Mouse (Mus musculus): ENCODE data around the gene Gck. TPM values are rescaled to one million over a fixed set of nuclear protein-coding genes. Genes with fewer than 3 reads are reported as not detected.

Gene Gck
- polyA plus RNA-seq, 1 experiment from 2014 or later: 1.5 TPM

DNA sequence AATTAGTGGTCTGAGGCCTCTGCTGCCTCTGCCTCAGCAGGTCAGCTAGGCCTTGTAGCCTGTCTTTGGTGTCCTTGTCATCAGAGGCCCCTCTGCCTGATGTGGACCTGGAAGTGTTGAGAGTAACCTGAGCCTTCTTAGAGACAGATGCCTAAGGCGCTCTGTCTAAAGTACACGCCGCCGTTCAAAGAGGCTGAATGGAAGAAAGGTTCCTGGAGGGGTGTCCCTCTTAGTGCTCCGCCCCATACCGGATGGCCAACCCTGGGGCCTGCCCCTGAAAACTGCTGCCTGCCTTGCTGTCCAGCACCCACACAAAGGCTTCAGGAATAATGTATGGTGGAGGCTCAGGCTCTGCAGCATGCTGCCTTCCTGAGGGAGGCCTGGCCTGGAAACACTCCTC lies 18.3 kb upstream of the Gck start:
- peak; percentile 63 for ATAC-seq (ENCODE audit: low FRiP score, low TSS enrichment)
- no peaks in the 10 kb centered on the region for H3K9me3 ChIP-seq (ENCODE audit: control insufficient read depth, low read length)
- 0 out of 2 replicates have a peak, but pooled peaks cover 6% of the 10 kb centered on the region for H3K4me1 ChIP-seq (ENCODE audit: control insufficient read depth, insufficient read depth, low read length)
- H3K4me2 ChIP-seq (replicated peaks; ENCODE audit: low read depth, low read length): no peak overlapping the region
- no peak overlapping the region for H3K9ac ChIP-seq (ENCODE audit: low read depth, low read length)
- no peaks in the 10 kb centered on the region for H3K27me3 ChIP-seq (ENCODE audit: control insufficient read depth, insufficient read depth, low read length)
- H3K4me3 ChIP-seq (ENCODE audit: low read length): no peak overlapping the region
- peaks cover 62% of the 10 kb centered on the region for H3K36me3 ChIP-seq (ENCODE audit: control insufficient read depth, insufficient read depth, low read length)
- peak overlapping the region; percentile 25 for H3K27ac ChIP-seq (ENCODE audit: low read depth, low read length)
- WGBS: 33% methylated on average over 6 of the region's 6 CpGs

DNA sequence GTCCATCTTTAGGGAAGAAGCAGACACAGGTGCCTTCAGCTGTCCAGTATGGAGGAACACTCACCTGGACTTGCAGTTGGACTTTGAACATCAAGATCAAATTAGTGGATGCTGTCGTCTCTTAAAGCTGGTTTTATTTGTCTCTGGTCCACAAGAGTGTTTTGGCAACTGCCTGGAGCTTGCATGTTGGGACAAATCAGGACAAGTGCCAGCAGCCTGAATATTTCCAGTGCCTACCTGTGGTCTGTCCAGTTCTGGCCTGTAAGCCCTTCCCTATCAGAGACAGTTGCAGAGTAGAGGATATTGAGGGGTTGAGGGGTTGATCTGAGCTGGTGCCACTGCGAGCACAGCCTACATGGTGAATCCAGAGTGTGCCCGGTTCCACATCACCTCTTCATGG lies 16.9 kb upstream of the Gck start:
- H3K4me2 ChIP-seq (replicated peaks; ENCODE audit: low read depth, low read length): no peak overlapping the region
- no peak for ATAC-seq (ENCODE audit: low FRiP score, low TSS enrichment)
- H3K4me3 ChIP-seq (ENCODE audit: low read length): no peak overlapping the region
- H3K27ac ChIP-seq (ENCODE audit: low read depth, low read length): no peak overlapping the region
- H3K36me3 ChIP-seq (ENCODE audit: control insufficient read depth, insufficient read depth, low read length): peaks cover 76% of the 10 kb centered on the region
- H3K4me1 ChIP-seq (ENCODE audit: control insufficient read depth, insufficient read depth, low read length): no peaks in the 10 kb centered on the region
- no peak overlapping the region for H3K9ac ChIP-seq (ENCODE audit: low read depth, low read length)
- WGBS: 84% methylated on average over 3 of the region's 3 CpGs
- H3K9me3 ChIP-seq (ENCODE audit: control insufficient read depth, low read length): no peaks in the 10 kb centered on the region
- no peaks in the 10 kb centered on the region for H3K27me3 ChIP-seq (ENCODE audit: control insufficient read depth, insufficient read depth, low read length)

DNA sequence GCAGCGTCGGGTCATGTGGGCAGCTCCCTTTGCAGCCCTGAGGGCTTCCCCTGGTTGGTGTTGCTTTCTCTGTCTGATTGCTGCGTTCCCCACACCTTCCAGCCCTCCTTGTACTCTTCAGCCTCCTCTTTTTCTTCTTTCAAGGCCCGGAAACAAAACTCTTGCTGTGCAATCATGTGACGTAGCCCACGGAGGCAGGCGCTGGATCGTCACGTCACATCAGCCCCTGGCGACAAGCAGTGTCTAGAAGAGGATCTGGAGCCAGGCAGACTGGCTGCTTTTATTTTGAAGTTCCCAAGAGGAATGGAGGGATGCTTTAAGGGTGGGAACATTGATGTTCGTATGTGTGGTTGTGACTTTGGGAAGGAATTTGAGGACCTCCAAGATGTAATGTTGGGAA lies 16.0 kb upstream of the Gck start:
- H3K4me2 ChIP-seq (replicated peaks; ENCODE audit: low read depth, low read length): no peak overlapping the region
- H3K27ac ChIP-seq (ENCODE audit: low read depth, low read length): no peak overlapping the region
- H3K27me3 ChIP-seq (ENCODE audit: control insufficient read depth, insufficient read depth, low read length): no peaks in the 10 kb centered on the region
- H3K9ac ChIP-seq (ENCODE audit: low read depth, low read length): no peak overlapping the region
- 91% methylated on average over 11 of the region's 11 CpGs for WGBS
- peaks cover 85% of the 10 kb centered on the region for H3K36me3 ChIP-seq (ENCODE audit: control insufficient read depth, insufficient read depth, low read length)
- ATAC-seq (ENCODE audit: low FRiP score, low TSS enrichment): no peak
- no peaks in the 10 kb centered on the region for H3K4me1 ChIP-seq (ENCODE audit: control insufficient read depth, insufficient read depth, low read length)
- no peaks in the 10 kb centered on the region for H3K9me3 ChIP-seq (ENCODE audit: control insufficient read depth, low read length)
- no peak overlapping the region for H3K4me3 ChIP-seq (ENCODE audit: low read length)

GRCm38 (mm10) chr11:5960051-5960450 lies 10.2 kb upstream of the Gck start:
- Histone ChIP-seq H3K9ac (ENCODE audit: low read depth, low read length) (no peak overlapping the region), H3K4me2 (replicated peaks; ENCODE audit: low read depth, low read length) (no peak overlapping the region), H3K9me3 (ENCODE audit: control insufficient read depth, low read length) (no peaks in the 10 kb centered on the region), H3K4me1 (ENCODE audit: control insufficient read depth, insufficient read depth, low read length) (peaks cover 7% of the 10 kb centered on the region), H3K27ac (ENCODE audit: low read depth, low read length) (no peak overlapping the region), H3K27me3 (ENCODE audit: control insufficient read depth, insufficient read depth, low read length) (no peaks in the 10 kb centered on the region), H3K4me3 (ENCODE audit: low read length) (no peak overlapping the region), H3K36me3 (ENCODE audit: control insufficient read depth, insufficient read depth, low read length) (peaks cover 58% of the 10 kb centered on the region)
- no peak for ATAC-seq (ENCODE audit: low FRiP score, low TSS enrichment)
- 82% methylated on average over 2 of the region's 2 CpGs for WGBS

- ATAC-seq (ENCODE audit: low FRiP score, low TSS enrichment): peak; percentile 95
- Histone ChIP-seq H3K9ac (ENCODE audit: low read depth, low read length) (peak within 1 kb of the TSS; percentile 89), H3K9me3 (ENCODE audit: control insufficient read depth, low read length) (no peaks in the 10 kb centered on the region), H3K4me3 (ENCODE audit: low read length) (peak within 1 kb of the TSS; percentile 89), H3K27ac (ENCODE audit: low read depth, low read length) (peak within 1 kb of the TSS; percentile 92), H3K4me1 (ENCODE audit: control insufficient read depth, insufficient read depth, low read length) (peaks cover 7% of the 10 kb centered on the region), H3K36me3 (ENCODE audit: control insufficient read depth, insufficient read depth, low read length) (peaks cover 15% of the 10 kb centered on the region), H3K27me3 (ENCODE audit: control insufficient read depth, insufficient read depth, low read length) (no peaks in the 10 kb centered on the region), H3K4me2 (replicated peaks; ENCODE audit: low read depth, low read length) (peak within 1 kb of the TSS; percentile 66)
- WGBS: under 1% methylated on average over 48 of the region's 71 CpGs
These were observed 5.8 kb upstream of the Gck start, which contains the start of gene Ykt6 for GRCm38 (mm10) chr11:5955546-5956276. Gene Ykt6 (plus strand): TSS chr11:5955693.

GRCm38 (mm10) chr11:5954965-5955504 lies 5.2 kb upstream of the Gck start:
- Histone ChIP-seq H3K9ac (ENCODE audit: low read depth, low read length) (peak overlapping the region; percentile 89), H3K4me1 (ENCODE audit: control insufficient read depth, insufficient read depth, low read length) (peaks cover 9% of the 10 kb centered on the region), H3K27ac (ENCODE audit: low read depth, low read length) (peak overlapping the region; percentile 92), H3K27me3 (ENCODE audit: control insufficient read depth, insufficient read depth, low read length) (no peaks in the 10 kb centered on the region), H3K36me3 (ENCODE audit: control insufficient read depth, insufficient read depth, low read length) (peaks cover 8% of the 10 kb centered on the region; the same call in 1 of the 2 replicates), H3K9me3 (ENCODE audit: control insufficient read depth, low read length) (no peaks in the 10 kb centered on the region), H3K4me2 (replicated peaks; ENCODE audit: low read depth, low read length) (peak overlapping the region; percentile 66), H3K4me3 (ENCODE audit: low read length) (peak overlapping the region; percentile 89)
- 4% methylated on average over 7 of the region's 7 CpGs for WGBS
- peak; percentile 63 for ATAC-seq (ENCODE audit: low FRiP score, low TSS enrichment)

DNA sequence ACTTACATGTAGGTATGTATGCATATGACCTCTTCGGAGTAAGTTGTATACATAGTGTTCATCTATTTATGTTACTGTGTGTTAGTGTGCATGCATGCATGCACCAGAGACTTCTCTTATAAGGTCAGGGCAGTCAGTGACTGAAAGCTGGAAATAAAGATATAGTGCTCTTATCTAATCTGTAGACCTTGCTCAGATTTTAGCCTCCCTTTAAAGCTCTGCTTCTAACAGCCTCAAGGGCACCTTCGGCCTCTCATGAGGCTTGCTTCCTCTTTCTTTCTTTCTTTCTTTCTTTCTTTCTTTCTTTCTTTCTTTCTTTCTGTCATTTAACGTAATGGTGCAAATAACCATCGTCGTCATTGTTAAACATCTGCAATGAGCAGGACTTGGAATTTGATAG lies 4.6 kb upstream of the Gck start:
- Histone ChIP-seq H3K27ac (ENCODE audit: low read depth, low read length) (no peak overlapping the region), H3K4me2 (replicated peaks; ENCODE audit: low read depth, low read length) (no peak overlapping the region; the same call in 1 of the 2 replicates)
- WGBS: 73% methylated on average over 5 of the region's 5 CpGs

GRCm38 (mm10) chr11:5953130-5953765 lies 3.4 kb upstream of the Gck start:
- ATAC-seq (ENCODE audit: low FRiP score, low TSS enrichment): no peak
- WGBS: 37% methylated on average over 8 of the region's 8 CpGs
- Histone ChIP-seq H3K9me3 (ENCODE audit: control insufficient read depth, low read length) (no peaks in the 10 kb centered on the region), H3K4me2 (replicated peaks; ENCODE audit: low read depth, low read length) (no peak overlapping the region), H3K27ac (ENCODE audit: low read depth, low read length) (no peak overlapping the region), H3K4me3 (ENCODE audit: low read length) (no peak overlapping the region), H3K9ac (ENCODE audit: low read depth, low read length) (no peak overlapping the region), H3K36me3 (ENCODE audit: control insufficient read depth, insufficient read depth, low read length) (no peaks in the 10 kb centered on the region), H3K27me3 (ENCODE audit: control insufficient read depth, insufficient read depth, low read length) (no peaks in the 10 kb centered on the region), H3K4me1 (ENCODE audit: control insufficient read depth, insufficient read depth, low read length) (peaks cover 23% of the 10 kb centered on the region)

More for the DNA sequence above, 4.6 kb upstream of the Gck start:
- H3K4me3 ChIP-seq (ENCODE audit: low read length): no peak overlapping the region
- H3K4me1 ChIP-seq (ENCODE audit: control insufficient read depth, insufficient read depth, low read length): peaks cover 14% of the 10 kb centered on the region
- ATAC-seq (ENCODE audit: low FRiP score, low TSS enrichment): no peak
- H3K9ac ChIP-seq (ENCODE audit: low read depth, low read length): no peak overlapping the region
- H3K9me3 ChIP-seq (ENCODE audit: control insufficient read depth, low read length): no peaks in the 10 kb centered on the region
- H3K36me3 ChIP-seq (ENCODE audit: control insufficient read depth, insufficient read depth, low read length): peaks cover 5% of the 10 kb centered on the region; the same call in 1 of the 2 replicates
- no peaks in the 10 kb centered on the region for H3K27me3 ChIP-seq (ENCODE audit: control insufficient read depth, insufficient read depth, low read length)

DNA sequence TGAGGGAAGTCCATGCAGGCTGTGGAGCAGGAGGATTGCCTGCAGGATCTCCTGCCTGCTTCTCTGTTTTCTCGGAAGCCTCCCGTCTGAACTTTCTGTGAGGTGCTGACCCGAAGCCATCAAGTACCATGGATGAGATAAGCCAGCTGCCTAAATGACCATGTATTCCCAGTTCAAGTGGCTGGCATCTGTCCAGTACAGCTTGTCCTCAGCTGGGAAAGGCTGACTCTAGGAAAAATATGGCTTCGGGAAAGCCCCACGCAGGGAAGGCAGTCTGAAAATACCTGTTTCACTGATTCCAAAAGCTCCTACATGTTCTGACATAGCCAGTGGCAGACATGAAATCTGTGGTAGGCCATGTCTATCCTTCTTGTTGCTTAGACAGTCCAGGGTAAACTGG lies 2.6 kb upstream of the Gck start:
- no peak overlapping the region for H3K9ac ChIP-seq (ENCODE audit: low read depth, low read length)
- no peaks in the 10 kb centered on the region for H3K36me3 ChIP-seq (ENCODE audit: control insufficient read depth, insufficient read depth, low read length)
- H3K4me3 ChIP-seq (ENCODE audit: low read length): no peak overlapping the region
- ATAC-seq (ENCODE audit: low FRiP score, low TSS enrichment): no peak
- no peaks in the 10 kb centered on the region for H3K9me3 ChIP-seq (ENCODE audit: control insufficient read depth, low read length)
- peaks cover 25% of the 10 kb centered on the region for H3K4me1 ChIP-seq (ENCODE audit: control insufficient read depth, insufficient read depth, low read length)
- no peak overlapping the region for H3K27ac ChIP-seq (ENCODE audit: low read depth, low read length)
- H3K4me2 ChIP-seq (replicated peaks; ENCODE audit: low read depth, low read length): no peak overlapping the region
- 27% methylated on average over 5 of the region's 5 CpGs for WGBS
- no peaks in the 10 kb centered on the region for H3K27me3 ChIP-seq (ENCODE audit: control insufficient read depth, insufficient read depth, low read length)

All from kidney, embryonic 14.5 days (tissue).